Mouse (Mus musculus): ENCODE measurements around the gene Rasgrp3. TPM values are rescaled to one million over a fixed set of nuclear protein-coding genes. Genes with fewer than 3 reads are reported as not detected.

The Rasgrp3 gene
- polyA plus RNA-seq (2014; fragmentation: Nextera tagmentation; extraction: Ambion mirVana): 20.3 and 28.8 TPM in 2 replicates

- Histone ChIP-seq H3K4me1 (ENCODE audit: control insufficient read depth, insufficient read depth, low read length) (peaks cover 7% of the 10 kb centered on the region; the same call in 1 of the 2 replicates), H3K27ac (ENCODE audit: low read depth, low read length) (peak within 1 kb of the TSS; percentile 65; the same call in 1 of the 2 replicates), H3K27me3 (ENCODE audit: control insufficient read depth, insufficient read depth, low read length) (no peaks in the 10 kb centered on the region), H3K4me2 (replicated peaks; ENCODE audit: low read depth, low read length) (no peak within 1 kb of the TSS), H3K9ac (ENCODE audit: low read depth, low read length) (no peak within 1 kb of the TSS), H3K9me3 (ENCODE audit: control insufficient read depth, low read length) (no peaks in the 10 kb centered on the region), H3K4me3 (ENCODE audit: low read length) (peak within 1 kb of the TSS; percentile 29), H3K36me3 (ENCODE audit: control insufficient read depth, insufficient read depth, low read length) (no peaks in the 10 kb centered on the region)
- WGBS: 57% methylated on average over 6 of the region's 6 CpGs
- no peak for ATAC-seq (ENCODE audit: low FRiP score, low TSS enrichment)
Measured at GRCm38 (mm10) chr17:75435599-75435998, at the start of gene Rasgrp3. Gene Rasgrp3 (plus strand): TSS chr17:75435896.

- Histone ChIP-seq H3K4me1 (ENCODE audit: control insufficient read depth, insufficient read depth, low read length) (no peaks in the 10 kb centered on the region), H3K4me2 (replicated peaks; ENCODE audit: low read depth, low read length) (no peak overlapping the region), H3K27ac (ENCODE audit: low read depth, low read length) (no peak overlapping the region), H3K36me3 (ENCODE audit: control insufficient read depth, insufficient read depth, low read length) (peaks cover 5% of the 10 kb centered on the region; the same call in 1 of the 2 replicates), H3K9ac (ENCODE audit: low read depth, low read length) (no peak overlapping the region), H3K9me3 (ENCODE audit: control insufficient read depth, low read length) (no peaks in the 10 kb centered on the region; the same call in 1 of the 2 replicates), H3K27me3 (ENCODE audit: control insufficient read depth, insufficient read depth, low read length) (no peaks in the 10 kb centered on the region), H3K4me3 (ENCODE audit: low read length) (no peak overlapping the region)
- WGBS: 89% methylated on average over 4 of the region's 4 CpGs
- no peak for ATAC-seq (ENCODE audit: low FRiP score, low TSS enrichment)
Measured at GRCm38 (mm10) chr17:75388402-75388801, 47.3 kb upstream of the Rasgrp3 start.

- Histone ChIP-seq H3K9me3 (ENCODE audit: control insufficient read depth, low read length) (no peaks in the 10 kb centered on the region; the same call in 1 of the 2 replicates), H3K36me3 (ENCODE audit: control insufficient read depth, insufficient read depth, low read length) (peaks cover 5% of the 10 kb centered on the region; the same call in 1 of the 2 replicates), H3K27ac (ENCODE audit: low read depth, low read length) (no peak overlapping the region), H3K4me1 (ENCODE audit: control insufficient read depth, insufficient read depth, low read length) (no peaks in the 10 kb centered on the region), H3K9ac (ENCODE audit: low read depth, low read length) (no peak overlapping the region), H3K27me3 (ENCODE audit: control insufficient read depth, insufficient read depth, low read length) (no peaks in the 10 kb centered on the region), H3K4me2 (replicated peaks; ENCODE audit: low read depth, low read length) (no peak overlapping the region), H3K4me3 (ENCODE audit: low read length) (no peak overlapping the region)
- no peak for ATAC-seq (ENCODE audit: low FRiP score, low TSS enrichment)
- 92% methylated on average over 10 of the region's 10 CpGs for WGBS
Measured at GRCm38 (mm10) chr17:75390142-75390541, 45.6 kb upstream of the Rasgrp3 start.

GRCm38 (mm10) chr17:75391429-75392192 lies 44.1 kb upstream of the Rasgrp3 start:
- Histone ChIP-seq H3K4me2 (replicated peaks; ENCODE audit: low read depth, low read length) (no peak overlapping the region), H3K4me1 (ENCODE audit: control insufficient read depth, insufficient read depth, low read length) (no peaks in the 10 kb centered on the region), H3K9ac (ENCODE audit: low read depth, low read length) (no peak overlapping the region), H3K27ac (ENCODE audit: low read depth, low read length) (no peak overlapping the region), H3K9me3 (ENCODE audit: control insufficient read depth, low read length) (no peaks in the 10 kb centered on the region; the same call in 1 of the 2 replicates), H3K27me3 (ENCODE audit: control insufficient read depth, insufficient read depth, low read length) (no peaks in the 10 kb centered on the region), H3K36me3 (ENCODE audit: control insufficient read depth, insufficient read depth, low read length) (peaks cover 5% of the 10 kb centered on the region; the same call in 1 of the 2 replicates), H3K4me3 (ENCODE audit: low read length) (no peak overlapping the region)
- 85% methylated on average over 6 of the region's 6 CpGs for WGBS
- ATAC-seq (ENCODE audit: low FRiP score, low TSS enrichment): no peak

- 55% methylated on average over 4 of the region's 4 CpGs for WGBS
- no peaks in the 10 kb centered on the region for H3K9me3 ChIP-seq (ENCODE audit: control insufficient read depth, low read length)
- no peak overlapping the region for H3K27ac ChIP-seq (ENCODE audit: low read depth, low read length)
- H3K4me2 ChIP-seq (replicated peaks; ENCODE audit: low read depth, low read length): no peak overlapping the region
- H3K9ac ChIP-seq (ENCODE audit: low read depth, low read length): no peak overlapping the region
- no peaks in the 10 kb centered on the region for H3K27me3 ChIP-seq (ENCODE audit: control insufficient read depth, insufficient read depth, low read length)
- no peaks in the 10 kb centered on the region for H3K36me3 ChIP-seq (ENCODE audit: control insufficient read depth, insufficient read depth, low read length)
- no peaks in the 10 kb centered on the region for H3K4me1 ChIP-seq (ENCODE audit: control insufficient read depth, insufficient read depth, low read length)
- no peak overlapping the region for H3K4me3 ChIP-seq (ENCODE audit: low read length)
- no peak for ATAC-seq (ENCODE audit: low FRiP score, low TSS enrichment)
Measured at GRCm38 (mm10) chr17:75406405-75406804, 29.3 kb upstream of the Rasgrp3 start.

- Histone ChIP-seq H3K4me2 (replicated peaks; ENCODE audit: low read depth, low read length) (no peak overlapping the region), H3K4me3 (ENCODE audit: low read length) (no peak overlapping the region), H3K9me3 (ENCODE audit: control insufficient read depth, low read length) (no peaks in the 10 kb centered on the region), H3K4me1 (ENCODE audit: control insufficient read depth, insufficient read depth, low read length) (no peaks in the 10 kb centered on the region), H3K9ac (ENCODE audit: low read depth, low read length) (no peak overlapping the region), H3K27ac (ENCODE audit: low read depth, low read length) (no peak overlapping the region), H3K36me3 (ENCODE audit: control insufficient read depth, insufficient read depth, low read length) (no peaks in the 10 kb centered on the region), H3K27me3 (ENCODE audit: control insufficient read depth, insufficient read depth, low read length) (no peaks in the 10 kb centered on the region)
- WGBS: 80% methylated on average over 3 of the region's 3 CpGs
- ATAC-seq (ENCODE audit: low FRiP score, low TSS enrichment): no peak
Measured at GRCm38 (mm10) chr17:75416861-75417260, 18.8 kb upstream of the Rasgrp3 start.

GRCm38 (mm10) chr17:75434152-75434551 lies 1.5 kb upstream of the Rasgrp3 start:
- Histone ChIP-seq H3K27me3 (ENCODE audit: control insufficient read depth, insufficient read depth, low read length) (no peaks in the 10 kb centered on the region), H3K9me3 (ENCODE audit: control insufficient read depth, low read length) (no peaks in the 10 kb centered on the region), H3K36me3 (ENCODE audit: control insufficient read depth, insufficient read depth, low read length) (no peaks in the 10 kb centered on the region), H3K27ac (ENCODE audit: low read depth, low read length) (no peak overlapping the region), H3K4me3 (ENCODE audit: low read length) (no peak overlapping the region), H3K4me1 (ENCODE audit: control insufficient read depth, insufficient read depth, low read length) (peaks cover 4% of the 10 kb centered on the region; the same call in 1 of the 2 replicates), H3K4me2 (replicated peaks; ENCODE audit: low read depth, low read length) (no peak overlapping the region), H3K9ac (ENCODE audit: low read depth, low read length) (no peak overlapping the region)
- no peak for ATAC-seq (ENCODE audit: low FRiP score, low TSS enrichment)
- 91% methylated on average over 2 of the region's 2 CpGs for WGBS

- peaks cover 7% of the 10 kb centered on the region; the same call in 1 of the 2 replicates for H3K4me1 ChIP-seq (ENCODE audit: control insufficient read depth, insufficient read depth, low read length)
- no peaks in the 10 kb centered on the region for H3K27me3 ChIP-seq (ENCODE audit: control insufficient read depth, insufficient read depth, low read length)
- 84% methylated on average over 3 of the region's 3 CpGs for WGBS
- ATAC-seq (ENCODE audit: low FRiP score, low TSS enrichment): no peak
- no peak overlapping the region for H3K9ac ChIP-seq (ENCODE audit: low read depth, low read length)
- H3K27ac ChIP-seq (ENCODE audit: low read depth, low read length): no peak overlapping the region
- H3K4me3 ChIP-seq (ENCODE audit: low read length): no peak overlapping the region
- H3K36me3 ChIP-seq (ENCODE audit: control insufficient read depth, insufficient read depth, low read length): no peaks in the 10 kb centered on the region
- H3K4me2 ChIP-seq (replicated peaks; ENCODE audit: low read depth, low read length): no peak overlapping the region
- H3K9me3 ChIP-seq (ENCODE audit: control insufficient read depth, low read length): no peaks in the 10 kb centered on the region
Measured at GRCm38 (mm10) chr17:75434871-75435270, 825 bp upstream of the Rasgrp3 start.

GRCm38 (mm10) chr17:75436095-75436494 lies 399 bp downstream of the Rasgrp3 start:
- no peak overlapping the region for H3K9ac ChIP-seq (ENCODE audit: low read depth, low read length)
- peak overlapping the region; percentile 29 for H3K4me3 ChIP-seq (ENCODE audit: low read length)
- H3K4me2 ChIP-seq (replicated peaks; ENCODE audit: low read depth, low read length): no peak overlapping the region
- ATAC-seq (ENCODE audit: low FRiP score, low TSS enrichment): no peak
- H3K9me3 ChIP-seq (ENCODE audit: control insufficient read depth, low read length): no peaks in the 10 kb centered on the region
- WGBS: 61% methylated on average over 8 of the region's 8 CpGs
- H3K4me1 ChIP-seq (ENCODE audit: control insufficient read depth, insufficient read depth, low read length): peaks cover 7% of the 10 kb centered on the region; the same call in 1 of the 2 replicates
- peak overlapping the region; percentile 65; the same call in 1 of the 2 replicates for H3K27ac ChIP-seq (ENCODE audit: low read depth, low read length)
- H3K27me3 ChIP-seq (ENCODE audit: control insufficient read depth, insufficient read depth, low read length): no peaks in the 10 kb centered on the region
- no peaks in the 10 kb centered on the region for H3K36me3 ChIP-seq (ENCODE audit: control insufficient read depth, insufficient read depth, low read length)

All from kidney, embryonic 14.5 days (tissue).